11 mouse cellular contexts compared by ENCODE assay signal in genomic region chr14:79529581-79530554, GRCm38 (mm10). TPM values are rescaled to one million over a fixed set of nuclear protein-coding genes. Genes with fewer than 3 reads are reported as not detected.
DNase-seq lines count a peak whose midpoint lies in the region; ATAC-seq and TF ChIP-seq lines count a peak whose summit lies in the region.
"Had no signal": no experiment of that assay in that cellular context is flagged by ENCODE, and none has a peak within 500 bp of the region (broad histone marks: within the 10 kb centered on the region; RNA-seq: fewer than 3 reads in every experiment).

No protein-coding gene starts in this region.

- H3K9me3 ChIP-seq in heart, embryonic 11.5 days (replicated peaks; ENCODE audit: control insufficient read depth, low read length) = no peaks in the 10 kb centered on the region
- peaks cover 2% of the 10 kb centered on the region for H3K9me3 ChIP-seq in CH12.LX (replicated peaks; ENCODE audit: low read length)
- no peaks in the 10 kb centered on the region for H3K9me3 ChIP-seq in forebrain, embryonic 14.5 days (replicated peaks; ENCODE audit: control insufficient read depth, low read length)
- H3K9me3 ChIP-seq: heart, embryonic 15.5 days had no signal

- TF ChIP-seq POLR2A in heart, adult 2 months (IDR thresholded peaks at IDR 0.05; ENCODE audit: insufficient read depth, low read depth, low read length) = no peak
- TF ChIP-seq POLR2A in CH12.LX (IDR thresholded peaks at IDR 0.05; ENCODE audit: low read depth, low read length) = no peak

- H3K4me1 ChIP-seq in heart, embryonic 11.5 days (ENCODE audit: control insufficient read depth, insufficient read depth, low read length) = peaks cover 3% of the 10 kb centered on the region
- H3K4me1 ChIP-seq in heart, adult 2 months (ENCODE audit: control insufficient read depth, insufficient read depth, low read length) = peaks cover 8% of the 10 kb centered on the region
- peaks cover 9 to 62% of the 10 kb centered on the region in 2 experiments for H3K4me1 ChIP-seq in CH12.LX (ENCODE audit: control insufficient read depth in 1 of 2, insufficient read depth in 2 of 2)
- no peaks in the 10 kb centered on the region for H3K4me1 ChIP-seq in forebrain, embryonic 14.5 days (ENCODE audit: control insufficient read depth, insufficient read depth, low read length)

- H3K36me3 ChIP-seq in heart, embryonic 11.5 days (ENCODE audit: control insufficient read depth, insufficient read depth, low read length) = no peaks in the 10 kb centered on the region
- H3K36me3 ChIP-seq in heart, adult 2 months (ENCODE audit: control insufficient read depth, insufficient read depth, low read length) = peaks cover 14% of the 10 kb centered on the region
- peaks cover 17 to 41% of the 10 kb centered on the region in 2 experiments for H3K36me3 ChIP-seq in CH12.LX (replicated peaks in 1 of 2; ENCODE audit: control insufficient read depth in 1 of 2, insufficient read depth in 1 of 2, low read length in 1 of 2)
- no peaks in the 10 kb centered on the region for H3K36me3 ChIP-seq in forebrain, embryonic 14.5 days (ENCODE audit: control insufficient read depth, insufficient read depth, low read length)
- H3K36me3 ChIP-seq: heart, embryonic 15.5 days had no signal

- peak overlapping the region; percentile 29; the same call in 1 of the 2 replicates for H3K27ac ChIP-seq in heart, embryonic 11.5 days (ENCODE audit: low read depth, low read length)
- no peak overlapping the region for H3K27ac ChIP-seq in heart, adult 2 months
- H3K27ac ChIP-seq in CH12.LX (ENCODE audit: insufficient read depth, low read depth) = 0 out of 2 replicates have a peak overlapping the region, but pooled peaks have one; percentile 4
- H3K27ac ChIP-seq in forebrain, embryonic 14.5 days (ENCODE audit: low read depth, low read length) = no peak overlapping the region
- H3K27ac ChIP-seq: heart, embryonic 15.5 days; kidney, postnatal 0 days had no signal

- H3K9ac ChIP-seq in heart, embryonic 11.5 days (ENCODE audit: low read depth, low read length) = no peak overlapping the region
- no peak overlapping the region for H3K9ac ChIP-seq in heart, adult 2 months (ENCODE audit: low read depth, low read length)
- H3K9ac ChIP-seq in CH12.LX (ENCODE audit: insufficient read depth, low read depth) = peak overlapping the region; percentile 53; the same call in 1 of the 2 replicates
- no peak overlapping the region for H3K9ac ChIP-seq in forebrain, embryonic 14.5 days (ENCODE audit: low read length)
- H3K9ac ChIP-seq: heart, embryonic 15.5 days had no signal

- peak overlapping the region; percentile 35 for H3K4me2 ChIP-seq in heart, embryonic 11.5 days
- H3K4me2 ChIP-seq in CH12.LX (ENCODE audit: insufficient read depth, low read depth, poor library complexity, severe bottlenecking) = peak overlapping the region; percentile 69
- no peak overlapping the region for H3K4me2 ChIP-seq in forebrain, embryonic 14.5 days (ENCODE audit: low read length)
- H3K4me2 ChIP-seq: heart, embryonic 15.5 days had no signal

- H3K27me3 ChIP-seq in heart, embryonic 11.5 days (ENCODE audit: control insufficient read depth, insufficient read depth, low read length) = no peaks in the 10 kb centered on the region
- H3K27me3 ChIP-seq in heart, adult 2 months (ENCODE audit: control insufficient read depth, insufficient read depth, low read length) = no peaks in the 10 kb centered on the region
- H3K27me3 ChIP-seq in CH12.LX (replicated peaks) = no peaks in the 10 kb centered on the region
- no peaks in the 10 kb centered on the region for H3K27me3 ChIP-seq in forebrain, embryonic 14.5 days (replicated peaks; ENCODE audit: control insufficient read depth, insufficient read depth, low read length)
- H3K27me3 ChIP-seq: heart, embryonic 15.5 days had no signal

- dilution Hi-C loops in CH12.LX (cut with MboI; ENCODE audit: extremely low pct_ligation_motif_present, extremely low pct_unique_long_range_greater_than_20kb, low sequenced_read_pairs) = no loop called here

- H3K4me3 ChIP-seq in heart, embryonic 11.5 days (ENCODE audit: low read depth, low read length) = no peak overlapping the region
- H3K4me3 ChIP-seq in heart, adult 2 months = no peak overlapping the region
- H3K4me3 ChIP-seq in CH12.LX (replicated peaks in 1 of 3; ENCODE audit: low read depth in 2 of 3, low read length in 2 of 3, poor library complexity in 1 of 3) = no peak overlapping the region
- H3K4me3 ChIP-seq in forebrain, embryonic 14.5 days (ENCODE audit: low read depth, low read length) = no peak overlapping the region
- H3K4me3 ChIP-seq: heart, embryonic 15.5 days had no signal

- peaks cover 6% of the 10 kb centered on the region for H3K79me2 ChIP-seq in heart, adult 2 months (replicated peaks; ENCODE audit: control insufficient read depth, insufficient read depth, low read length)
- H3K79me2 ChIP-seq in CH12.LX (replicated peaks; ENCODE audit: control insufficient read depth, extremely low read depth, insufficient read depth, poor library complexity, severe bottlenecking) = peaks cover 86% of the 10 kb centered on the region

- intact Hi-C loops in heart, adult 2 months (cut with DNase I) = no loop called here

- TF ChIP-seq RAD21 in CH12.LX (IDR thresholded peaks at IDR 0.05; ENCODE audit: low read depth, low read length) = no peak

- ATAC-seq in heart, embryonic 11.5 days (replicated peaks; ENCODE audit: insufficient number of reproducible peaks, low FRiP score, low TSS enrichment) = peak; percentile 88
- peak; percentile 83 to 85 for ATAC-seq in hematopoietic stem cell, adult 5-6 weeks (replicated peaks in 1 of 2; ENCODE audit: insufficient read depth in 1 of 2, low FRiP score in 2 of 2, low TSS enrichment in 1 of 2, low read depth in 1 of 2, poor library complexity in 2 of 2, severe bottlenecking in 2 of 2)
- no peak for ATAC-seq in forebrain, embryonic 14.5 days

- no peak for TF ChIP-seq CTCF in heart, adult 2 months (IDR thresholded peaks at IDR 0.05)
- no peak for TF ChIP-seq CTCF in CH12.LX (conservative IDR thresholded peaks at IDR 0.05 in 1 of 2, IDR thresholded peaks at IDR 0.05 in 1 of 2; ENCODE audit: low read depth in 2 of 2, low read length in 2 of 2)

- in situ Hi-C loops in CH12.LX (cut with MboI; ENCODE audit: low pct_ligation_motif_present, low pct_unique_long_range_greater_than_20kb, low sequenced_read_pairs) = no loop called here

- no peak for TF ChIP-seq EP300 in heart, adult 2 months (IDR thresholded peaks at IDR 0.05; ENCODE audit: insufficient read depth, low read depth, low read length)
- TF ChIP-seq EP300 in CH12.LX (IDR thresholded peaks at IDR 0.05; ENCODE audit: low read length) = no peak

- 66% methylated on average over 10 of the region's 10 CpGs for WGBS in heart, embryonic 11.5 days (ENCODE audit: insufficient replicate concordance)
- 71% methylated on average over 10 of the region's 10 CpGs for WGBS in heart, adult 2 months
- 85% methylated on average over 10 of the region's 10 CpGs for WGBS in forebrain, embryonic 14.5 days

- DNase-seq in heart, adult 2 months = no peak
- no peak for DNase-seq in CH12.LX (ENCODE audit: extremely low read depth)
- DNase-seq in naive thymus-derived CD4-positive, alpha-beta T cell, adult 2 months (ENCODE audit: low read depth) = peak; percentile 88
- no peak for DNase-seq in forebrain, embryonic 14.5 days (ENCODE audit: low spot score)
- DNase-seq in adrenal gland, postnatal 14 days = no peak
- no peak for DNase-seq in cerebellum, postnatal 4 days (ENCODE audit: low spot score in 2 of 2)
- DNase-seq: cerebellum, postnatal 25 days had no signal

TF ChIP-seq in CH12.LX, 34 proteins besides CTCF, POLR2A, EP300 and RAD21:
- TF ChIP-seq CHD2 (IDR thresholded peaks at IDR 0.05; ENCODE audit: low read length) = 0 out of 2 replicates have a peak, but pooled peaks have one; percentile 14
- TF ChIP-seq MXI1 (IDR thresholded peaks at IDR 0.05; ENCODE audit: low read depth, low read length) = no peak
- peak; percentile 60; the same call in 1 of the 2 replicates for TF ChIP-seq MAZ (IDR thresholded peaks at IDR 0.05; ENCODE audit: low read depth, low read length)

RNA-seq across cellular contexts. Expression of gene Wbp4, which starts 48.5 kb away (rescaled TPM):
- 35.7 and 38.2 TPM in 2 replicates for polyA plus RNA-seq in heart, embryonic 11.5 days (2014; fragmentation: Nextera tagmentation; extraction: Ambion mirVana)
- total RNA-seq in heart, adult 2 months (2021) = 10 to 100 TPM; 22.0 to 22.7 TPM
- polyA plus RNA-seq in heart, adult 2 months (2012; rRNA removed) = 3.7 and 7.0 TPM in 2 replicates
- total RNA-seq in CH12.LX (2012; rRNA removed) = 31.3 and 36.8 TPM in 2 replicates
- 36.2 and 39.9 TPM in 2 replicates for total RNA-seq in CH12.LX (2014; rRNA removed)
- polyA plus RNA-seq in CH12.LX (2012; ENCODE audit: insufficient read length, low read depth) = 68.5 and 69.4 TPM in 2 replicates
- total RNA-seq in hematopoietic stem cell, adult 5-6 weeks (2017) = 67.9 and 89.1 TPM in 2 replicates
- 43.9 and 48.6 TPM in 2 replicates for polyA plus RNA-seq in forebrain, embryonic 14.5 days (2014; fragmentation: Nextera tagmentation; extraction: Ambion mirVana)
- total RNA-seq in adrenal gland, postnatal 14 days (2021) = 34.3 and 38.9 TPM in 2 replicates

RNA-seq across cellular contexts. Expression of gene Elf1, which starts 48.9 kb away (rescaled TPM):
- 8.3 and 8.6 TPM in 2 replicates for polyA plus RNA-seq in heart, embryonic 11.5 days (2014; fragmentation: Nextera tagmentation; extraction: Ambion mirVana)
- total RNA-seq in heart, adult 2 months (2021) = 10 to 100 TPM; 13.3 to 13.7 TPM
- polyA plus RNA-seq in heart, adult 2 months (2012; rRNA removed) = 6.6 and 11.3 TPM in 2 replicates
- 37.1 and 41.2 TPM in 2 replicates for total RNA-seq in CH12.LX (2012; rRNA removed)
- total RNA-seq in CH12.LX (2014; rRNA removed) = 71.7 and 85.2 TPM in 2 replicates
- 49.6 and 54.4 TPM in 2 replicates for polyA plus RNA-seq in CH12.LX (2012; ENCODE audit: insufficient read length, low read depth)
- total RNA-seq in hematopoietic stem cell, adult 5-6 weeks (2017) = 323 and 335 TPM in 2 replicates
- 1.9 and 2.7 TPM in 2 replicates for polyA plus RNA-seq in forebrain, embryonic 14.5 days (2014; fragmentation: Nextera tagmentation; extraction: Ambion mirVana)
- total RNA-seq in adrenal gland, postnatal 14 days (2021) = 23.6 and 33.8 TPM in 2 replicates

RNA-seq across cellular contexts. Expression of gene Sugt1, which starts 57.6 kb away (rescaled TPM):
- polyA plus RNA-seq in heart, embryonic 11.5 days (2014; fragmentation: Nextera tagmentation; extraction: Ambion mirVana) = 118 and 119 TPM in 2 replicates
- 10 to 100 TPM; 52.4 to 64.9 TPM for total RNA-seq in heart, adult 2 months (2021)
- 5.7 and 16.9 TPM in 2 replicates for polyA plus RNA-seq in heart, adult 2 months (2012; rRNA removed)
- 91.9 and 103 TPM in 2 replicates for total RNA-seq in CH12.LX (2012; rRNA removed)
- total RNA-seq in CH12.LX (2014; rRNA removed) = 114 and 141 TPM in 2 replicates
- polyA plus RNA-seq in CH12.LX (2012; ENCODE audit: insufficient read length, low read depth) = 118 and 153 TPM in 2 replicates
- total RNA-seq in hematopoietic stem cell, adult 5-6 weeks (2017) = 141 and 146 TPM in 2 replicates
- polyA plus RNA-seq in forebrain, embryonic 14.5 days (2014; fragmentation: Nextera tagmentation; extraction: Ambion mirVana) = 134 and 149 TPM in 2 replicates
- total RNA-seq in adrenal gland, postnatal 14 days (2021) = 142 and 161 TPM in 2 replicates

Comparison
In these comparisons a context has a peak if more than half of its experiments do, and no peak if none do; other contexts are left out.
1. H3K27ac ChIP-seq: peak in heart, embryonic 11.5 days (single experiment) and CH12.LX (single experiment); none in heart, adult 2 months (single experiment) and forebrain, embryonic 14.5 days (single experiment).